Mouse (Mus musculus) midbrain, postnatal 0 days (tissue): Measurements from ENCODE around the gene Surf6. TPM values are rescaled to one million over a fixed set of nuclear protein-coding genes. Genes with fewer than 3 reads are reported as not detected.
A peak's percentile ranks its signal among the peaks of the same experiment; 100 is the strongest.

Experiments
- ATAC-seq: fragments of 200-750 bp; cut with Nextera tagmentation; 2 replicates; pipeline ENCODE4 v1.8.0; 2017; ENCODE audit warnings: moderate number of reproducible peaks, mild to moderate bottlenecking, moderate TSS enrichment, moderate library complexity; ENCODE audit not compliant: low FRiP score
- DNase-seq: peaks from one replicate; pipeline ENCODE4 v3.0.0-alpha.2; 2015; ENCODE audit warnings: low spot score
- H3K27ac ChIP-seq: fragments of 300-500 bp; sonication (generic); 2 replicates; pipeline ENCODE4 v1.5.1; 2014; ENCODE audit warnings: low read depth, mild to moderate bottlenecking, low read length, mixed read lengths
- H3K27me3 ChIP-seq: fragments of 300-500 bp; sonication (generic); 2 replicates; pipeline ENCODE4 v1.6.1; 2014; ENCODE audit warnings: low read length, control low read depth, mixed read lengths; ENCODE audit not compliant: insufficient read depth
- H3K36me3 ChIP-seq: fragments of 300-500 bp; sonication (generic); 2 replicates; pipeline ENCODE4 v1.6.1; 2014; ENCODE audit warnings: low read length, control low read depth, mixed read lengths; ENCODE audit not compliant: insufficient read depth
- H3K4me1 ChIP-seq: fragments of 300-500 bp; sonication (generic); 2 replicates; pipeline ENCODE4 v1.6.1; 2014; ENCODE audit warnings: mild to moderate bottlenecking, control low read depth, antibody characterized with exemption, low read length, mixed read lengths; ENCODE audit not compliant: insufficient read depth
- H3K4me2 ChIP-seq: fragments of 300-500 bp; sonication (generic); 2 replicates; pipeline ENCODE4 v1.6.1; 2014; ENCODE audit warnings: low read depth, mild to moderate bottlenecking, low read length, mixed read lengths; ENCODE audit not compliant: poor library complexity, severe bottlenecking
- H3K4me3 ChIP-seq: fragments of 300-500 bp; sonication (generic); 2 replicates; pipeline ENCODE4 v1.5.1; 2014; ENCODE audit warnings: low read depth, mild to moderate bottlenecking, low read length, moderate library complexity
- H3K9ac ChIP-seq: fragments of 300-500 bp; sonication (generic); replicated peaks from 2 replicates; pipeline ENCODE4 v1.6.1; 2014; ENCODE audit warnings: mild to moderate bottlenecking, low read length, moderate library complexity, mixed read lengths; ENCODE audit not compliant: poor library complexity, severe bottlenecking
- H3K9me3 ChIP-seq: fragments of 300-500 bp; sonication (generic); 2 replicates; pipeline ENCODE4 v1.6.1; 2016; ENCODE audit warnings: low read length, control low read depth
- CTCF ChIP-seq: IDR thresholded peaks from 2 replicates; pipeline ENCODE4 v1.5.1; 2016; ENCODE audit warnings: antibody characterized with exemption, mild to moderate bottlenecking
- WGBS: fragments of 180-500 bp; shearing (Covaris S2); extraction: QIAGEN DNeasy Blood & Tissue Kit; methylation state at CpG from one replicate; pipeline ENCODE4 v1.1.7; 2014; 5-methylcytosine and 5-hydroxymethylcytosine counted together
- polyA plus RNA-seq: library from polyadenylated mRNA; unstranded; fragments of >200 nt; fragmentation: Nextera tagmentation; extraction: Ambion mirVana; gene quantifications from 2 replicates; pipeline ENCODE4 v1.2.1, GENCODE M21; 2015
- total RNA-seq: library from RNA; depleted of rRNA; stranded (reverse); fragments of >200 nt; gene quantifications from 2 replicates; pipeline ENCODE4 v1.2.3, GENCODE M21; 2014

Surf6 gene
- total and polyA plus RNA-seq, 2 experiments from 2014 or later, result 17.2 to 27.8 TPM

DNA sequence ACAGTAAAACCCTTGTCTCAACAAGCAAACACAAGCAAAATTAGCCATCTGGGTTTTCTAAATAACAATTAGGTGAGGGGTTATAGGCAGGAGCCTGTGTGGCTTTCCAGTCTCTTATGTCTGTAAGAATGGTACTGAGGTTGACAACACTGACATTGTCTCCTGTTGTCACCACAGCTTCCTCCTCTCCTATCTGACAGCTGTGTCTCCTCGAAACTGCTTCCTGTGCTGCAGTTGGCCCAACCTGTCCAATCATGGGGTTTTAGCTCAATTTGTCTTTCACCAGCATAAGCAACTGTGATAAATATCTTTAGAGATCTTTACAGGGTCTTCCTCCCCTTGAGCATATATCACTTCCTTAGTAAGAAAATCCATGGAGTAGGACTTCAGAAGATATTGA is 33.7 kb upstream of the Surf6 start:
- no peaks in the 10 kb centered on the region for H3K9me3 ChIP-seq
- no peaks in the 10 kb centered on the region for H3K36me3 ChIP-seq
- DNase-seq (no peak), ATAC-seq (no peak)
- H3K27ac ChIP-seq, result no peak overlapping the region
- no peak overlapping the region for H3K9ac ChIP-seq
- TF ChIP-seq CTCF, result no peak
- no peak overlapping the region for H3K4me3 ChIP-seq
- no peaks in the 10 kb centered on the region for H3K27me3 ChIP-seq
- no peak overlapping the region for H3K4me2 ChIP-seq
- WGBS, result 62% methylated on average over 1 of the region's 1 CpGs
- peaks cover 5% of the 10 kb centered on the region; the same call in 1 of the 2 replicates for H3K4me1 ChIP-seq

DNA sequence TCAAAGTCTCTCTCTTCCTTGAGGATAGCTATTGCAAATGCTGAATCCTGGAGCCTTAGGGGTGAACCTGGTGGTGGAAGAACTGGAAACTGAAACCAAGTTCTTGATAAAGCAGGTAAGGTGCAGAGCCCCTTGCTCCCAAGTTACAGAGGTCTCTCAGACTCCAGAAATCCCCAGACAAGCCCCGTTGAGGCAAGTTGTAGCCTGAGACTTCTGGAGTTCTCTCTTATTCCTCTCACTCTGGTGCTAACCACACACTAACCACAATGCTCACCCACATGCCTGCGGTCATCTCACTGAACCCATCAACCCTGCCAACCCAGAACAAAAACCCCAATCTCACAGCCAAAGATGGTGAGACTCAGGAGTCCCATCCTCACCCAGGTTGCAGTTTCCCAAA is 32.6 kb upstream of the Surf6 start:
- peaks cover 7% of the 10 kb centered on the region; the same call in 1 of the 2 replicates for H3K4me1 ChIP-seq
- no peak for TF ChIP-seq CTCF
- no peak overlapping the region for H3K27ac ChIP-seq
- peaks cover 3% of the 10 kb centered on the region; the same call in 1 of the 2 replicates for H3K36me3 ChIP-seq
- WGBS, result 88% methylated on average over 2 of the region's 2 CpGs
- DNase-seq, result no peak
- H3K27me3 ChIP-seq, result no peaks in the 10 kb centered on the region
- H3K4me3 ChIP-seq, result no peak overlapping the region
- H3K9ac ChIP-seq, result no peak overlapping the region
- H3K4me2 ChIP-seq, result no peak overlapping the region
- no peaks in the 10 kb centered on the region for H3K9me3 ChIP-seq
- no peak for ATAC-seq

DNA sequence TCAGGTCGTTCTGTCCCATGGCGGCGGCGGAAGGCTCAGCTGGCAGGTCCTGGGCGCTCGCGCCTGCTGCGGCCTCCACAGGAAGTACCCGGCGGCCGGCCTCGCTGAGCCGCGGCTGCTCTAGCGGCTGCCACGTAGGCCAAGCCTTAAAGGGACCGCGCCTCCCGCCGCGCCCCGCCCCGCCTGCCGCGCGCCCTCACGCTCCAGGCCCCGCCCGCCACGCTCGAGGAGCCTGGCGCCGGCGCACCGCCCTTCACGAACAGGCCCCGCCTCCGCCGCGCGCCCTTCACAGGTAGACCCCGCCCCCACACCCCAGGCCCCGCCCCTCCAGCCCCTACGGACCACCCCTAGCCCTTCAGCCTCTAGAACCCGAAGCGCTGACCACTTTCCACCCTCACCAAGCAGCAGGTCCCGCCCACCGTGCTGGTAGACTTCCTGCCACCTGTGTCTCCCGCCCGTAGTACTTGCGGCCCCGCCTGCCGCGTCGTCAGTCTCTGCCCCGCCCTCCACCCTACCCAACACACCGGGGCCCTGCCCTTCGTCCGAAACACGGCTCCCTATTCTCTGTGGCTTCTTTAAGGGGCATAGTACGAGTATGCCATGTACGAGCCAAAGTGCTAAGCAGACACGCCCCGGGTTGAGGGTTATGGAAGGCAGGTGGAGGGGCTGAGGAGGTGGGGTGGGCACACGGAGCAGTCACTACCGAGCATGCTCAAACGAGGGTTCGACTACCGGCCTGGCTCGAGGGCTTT is 30.8 kb upstream of the Surf6 start, which contains the start of the genes Surf4 and Stkld1:
TSS of gene Surf4 (minus strand) at position 625 of the 752 bp plus-strand sequence.
TSS of gene Stkld1 (plus strand) at position 744 of the 752 bp plus-strand sequence.
- Histone ChIP-seq H3K4me1 (peaks cover 7% of the 10 kb centered on the region; the same call in 1 of the 2 replicates), H3K27ac (peak within 1 kb of the TSS; percentile 78), H3K4me2 (peak within 1 kb of the TSS; percentile 91), H3K9me3 (no peaks in the 10 kb centered on the region), H3K4me3 (peak within 1 kb of the TSS; percentile 93), H3K36me3 (peaks cover 8% of the 10 kb centered on the region), H3K9ac (peak within 1 kb of the TSS; percentile 96), H3K27me3 (no peaks in the 10 kb centered on the region)
- ATAC-seq, result peak; percentile 94
- 1% methylated on average over 45 of the region's 70 CpGs for WGBS
- TF ChIP-seq CTCF, result no peak
- DNase-seq, result peak; percentile 94

DNA sequence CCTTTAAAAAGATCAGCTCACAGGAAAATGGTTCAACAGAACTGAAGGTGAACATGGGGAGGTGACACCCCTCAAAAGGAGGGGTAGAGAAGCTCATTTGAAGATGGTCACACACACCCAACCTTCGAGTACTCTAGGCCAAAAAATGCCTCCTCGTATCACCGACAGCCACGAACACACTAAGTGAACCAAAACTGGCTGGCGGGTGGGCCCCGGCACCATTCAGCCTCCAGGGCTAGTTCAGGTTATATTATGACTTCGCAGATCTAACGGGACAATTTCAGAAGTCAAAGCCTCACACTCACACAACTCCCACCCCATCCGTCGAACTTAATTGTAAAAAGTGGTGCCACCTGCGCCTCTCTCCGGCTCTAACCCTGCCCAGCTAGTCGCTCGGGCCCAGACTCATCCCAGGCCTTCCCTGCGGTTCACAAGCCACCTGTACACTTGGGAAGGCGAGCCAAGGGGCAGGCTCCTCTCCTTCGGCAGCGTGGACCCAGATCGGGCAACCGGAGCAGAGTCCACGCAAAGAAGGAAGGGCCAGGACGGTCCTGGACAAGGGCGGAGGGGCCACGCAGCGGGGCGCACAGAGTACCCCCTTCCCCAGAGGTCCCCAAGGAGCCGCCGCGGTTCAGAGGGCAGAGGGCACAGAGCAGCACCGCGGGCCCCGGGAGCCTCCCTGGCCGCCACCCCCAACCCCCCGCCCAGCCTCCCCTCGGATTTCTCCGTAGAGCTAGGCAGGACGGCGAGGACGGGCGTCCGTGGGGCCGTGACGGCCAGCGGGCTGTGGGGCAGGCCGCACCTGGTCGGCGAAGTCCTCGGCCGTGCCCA is 30.0 kb upstream of the Surf6 start:
- Histone ChIP-seq H3K4me1 (peaks cover 7% of the 10 kb centered on the region; the same call in 1 of the 2 replicates), H3K4me3 (peak overlapping the region; percentile 93), H3K36me3 (peaks cover 8% of the 10 kb centered on the region), H3K27ac (peak overlapping the region; percentile 78), H3K9me3 (no peaks in the 10 kb centered on the region), H3K4me2 (peak overlapping the region; percentile 91), H3K9ac (peak overlapping the region; percentile 96), H3K27me3 (no peaks in the 10 kb centered on the region)
- peak; percentile 4; the same call in 1 of the 2 replicates for ATAC-seq
- TF ChIP-seq CTCF, result no peak
- DNase-seq, result no peak
- WGBS, result 5% methylated on average over 29 of the region's 49 CpGs

DNA sequence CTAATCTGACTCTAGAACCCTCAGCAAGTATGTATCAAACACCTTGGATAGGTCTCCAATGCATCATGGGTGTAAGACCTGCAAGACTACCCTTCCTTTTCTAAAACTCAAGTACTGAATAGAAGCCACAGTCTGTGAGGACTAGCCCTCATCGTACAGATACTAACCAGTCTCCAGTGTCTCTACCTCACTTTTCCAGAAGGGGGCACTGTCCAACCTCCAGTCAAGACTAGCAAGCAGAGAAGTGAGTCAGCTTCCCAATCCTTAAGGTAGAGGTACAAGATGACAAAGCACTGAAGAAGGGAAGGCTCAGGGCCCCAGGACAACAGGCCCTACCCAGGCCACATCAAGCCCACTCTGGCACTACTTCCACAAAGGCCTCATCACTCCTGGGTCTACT is 27.7 kb upstream of the Surf6 start:
- ATAC-seq, result no peak

More for the DNA sequence above, 27.7 kb upstream of the Surf6 start:
- Histone ChIP-seq H3K9ac (no peak overlapping the region), H3K4me2 (no peak overlapping the region), H3K27me3 (no peaks in the 10 kb centered on the region), H3K36me3 (peaks cover 22% of the 10 kb centered on the region), H3K4me3 (no peak overlapping the region), H3K9me3 (no peaks in the 10 kb centered on the region), H3K27ac (no peak overlapping the region), H3K4me1 (peaks cover 7% of the 10 kb centered on the region; the same call in 1 of the 2 replicates)
- 43% methylated on average over 1 of the region's 1 CpGs for WGBS
- TF ChIP-seq CTCF, result peak; percentile 74
- DNase-seq, result peak; percentile 58
